Mouse (Mus musculus): Measurements from ENCODE around the gene Dupd1. TPM values are rescaled to one million over a fixed set of nuclear protein-coding genes. Genes with fewer than 3 reads are reported as not detected.

Gene Dupd1
- polyA plus RNA-seq, 1 experiment from 2014 or later, result 0.14 TPM

DNA sequence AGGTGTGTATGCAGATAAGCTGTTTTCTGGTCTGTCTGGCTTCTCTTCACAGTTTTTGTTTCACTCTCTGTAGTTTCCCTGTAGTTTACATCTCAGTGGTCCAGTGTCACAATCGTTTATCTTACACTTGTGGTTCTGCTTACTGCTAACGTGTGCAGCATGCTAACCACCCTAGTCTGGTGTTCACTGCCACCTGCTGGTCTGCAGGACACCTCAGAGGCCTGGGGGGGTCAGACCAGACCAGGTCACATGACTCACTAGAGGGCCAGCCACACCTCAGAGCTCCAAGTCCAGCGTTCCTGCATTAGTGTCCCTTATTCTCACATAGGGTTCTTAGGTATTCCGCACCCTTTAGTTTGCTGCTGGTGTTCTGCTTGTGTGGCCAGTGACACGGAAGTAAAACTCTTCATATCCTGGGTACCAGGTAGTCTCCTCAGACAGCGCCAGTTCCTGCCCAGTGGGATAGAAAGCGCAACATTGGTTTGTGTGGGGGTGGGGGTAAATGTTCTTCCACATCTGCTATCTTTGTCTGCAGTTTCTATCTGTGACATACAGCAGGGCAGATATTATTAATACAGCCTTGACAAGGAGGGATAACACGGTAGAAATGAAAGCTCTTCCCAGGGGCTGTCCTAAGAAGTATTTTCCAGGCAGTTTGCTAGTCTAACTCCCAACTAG is 51.8 kb downstream of the Dupd1 start:
- peaks cover 22% of the 10 kb centered on the region for H3K4me1 ChIP-seq (replicated peaks)
- no peak overlapping the region for H3K4me2 ChIP-seq
- ATAC-seq (ENCODE audit: low FRiP score), result no peak
- WGBS, result 80% methylated on average over 8 of the region's 8 CpGs
- peaks cover 66% of the 10 kb centered on the region for H3K36me3 ChIP-seq
- no peaks in the 10 kb centered on the region for H3K27me3 ChIP-seq
- H3K27ac ChIP-seq, result no peak overlapping the region
- no peaks in the 10 kb centered on the region for H3K9me3 ChIP-seq
- H3K9ac ChIP-seq, result no peak overlapping the region
- no peak overlapping the region for H3K4me3 ChIP-seq

DNA sequence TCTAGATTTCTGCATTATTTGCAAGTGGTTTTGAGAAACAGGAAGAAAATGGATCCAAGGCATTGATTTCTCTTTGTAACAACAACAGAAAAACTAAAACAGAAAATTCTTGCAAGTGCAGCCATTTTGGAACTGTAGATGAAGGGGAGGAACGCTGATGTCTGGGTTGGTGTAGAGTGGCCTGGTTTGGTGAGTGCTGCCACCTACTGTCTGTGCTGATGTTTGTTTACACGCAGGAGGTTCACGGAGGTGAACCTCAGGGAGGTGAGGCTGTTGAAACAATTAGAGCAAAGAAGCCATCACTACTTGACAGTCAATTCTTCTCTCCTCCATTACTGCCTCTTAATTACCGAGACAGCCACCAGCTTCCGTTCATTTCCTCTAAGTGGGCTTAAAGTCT is 54.7 kb downstream of the Dupd1 start:
- Histone ChIP-seq H3K9ac (no peak overlapping the region), H3K4me1 (replicated peaks) (peaks cover 22% of the 10 kb centered on the region), H3K27me3 (no peaks in the 10 kb centered on the region), H3K27ac (no peak overlapping the region), H3K9me3 (no peaks in the 10 kb centered on the region), H3K36me3 (peaks cover 44% of the 10 kb centered on the region), H3K4me3 (no peak overlapping the region), H3K4me2 (no peak overlapping the region)
- 24% methylated on average over 5 of the region's 5 CpGs for WGBS
- ATAC-seq (ENCODE audit: low FRiP score), result peak; percentile 84; the same call in 1 of the 2 replicates

DNA sequence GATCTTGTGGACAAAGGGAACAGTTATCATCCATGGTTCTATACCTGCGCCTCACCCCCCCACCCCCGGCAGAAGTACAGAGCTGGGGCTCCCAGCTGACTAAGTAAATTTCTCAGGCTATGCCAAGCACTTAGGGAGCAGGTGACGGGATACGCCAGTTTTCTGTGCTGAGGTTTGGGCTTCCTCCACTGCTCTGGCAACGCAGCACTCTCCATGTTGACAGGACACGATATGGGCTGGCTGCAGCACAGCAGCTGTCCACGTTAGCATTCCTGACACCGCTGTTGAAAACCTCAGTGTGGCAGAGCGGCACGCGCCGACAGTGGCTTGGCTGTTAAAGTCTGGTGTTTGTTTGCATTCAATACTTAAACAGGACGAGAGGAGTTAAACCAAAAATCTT is 55.2 kb downstream of the Dupd1 start:
- H3K4me1 ChIP-seq (replicated peaks), result peaks cover 22% of the 10 kb centered on the region
- no peak overlapping the region for H3K4me2 ChIP-seq
- H3K4me3 ChIP-seq, result no peak overlapping the region
- H3K36me3 ChIP-seq, result peaks cover 44% of the 10 kb centered on the region
- H3K9me3 ChIP-seq, result no peaks in the 10 kb centered on the region
- H3K27ac ChIP-seq, result peak overlapping the region; percentile 55; the same call in 1 of the 2 replicates
- H3K27me3 ChIP-seq, result no peaks in the 10 kb centered on the region
- WGBS, result 69% methylated on average over 13 of the region's 13 CpGs
- peak; percentile 69 for ATAC-seq (ENCODE audit: low FRiP score)
- no peak overlapping the region for H3K9ac ChIP-seq

DNA sequence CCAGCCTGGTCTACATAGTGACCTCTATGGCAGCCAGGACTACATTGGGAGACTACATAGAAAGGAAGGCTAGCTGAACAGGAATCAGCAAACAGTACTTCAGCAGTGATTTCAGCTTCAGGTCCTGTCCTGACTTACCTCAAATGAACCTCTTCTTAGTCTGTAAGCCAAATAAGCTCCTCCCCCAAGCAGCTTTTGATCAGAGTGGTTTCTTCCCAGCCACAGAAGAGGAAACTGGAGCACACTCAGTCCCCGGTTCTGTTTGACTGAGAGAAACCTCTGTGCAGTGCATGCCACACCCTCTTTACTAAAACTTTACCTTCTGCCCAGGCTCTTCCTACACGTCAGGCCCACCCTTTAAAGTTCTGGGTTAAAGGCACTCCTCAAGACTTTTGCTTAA is 60.6 kb downstream of the Dupd1 start:
- no peak overlapping the region for H3K9ac ChIP-seq
- peaks cover 10% of the 10 kb centered on the region for H3K4me1 ChIP-seq (replicated peaks)
- no peak for ATAC-seq (ENCODE audit: low FRiP score)
- no peaks in the 10 kb centered on the region for H3K27me3 ChIP-seq
- H3K36me3 ChIP-seq, result peaks cover 11% of the 10 kb centered on the region; the same call in 1 of the 2 replicates
- no peak overlapping the region for H3K27ac ChIP-seq
- no peak overlapping the region for H3K4me2 ChIP-seq
- WGBS, result 88% methylated on average over 2 of the region's 2 CpGs
- H3K9me3 ChIP-seq, result no peaks in the 10 kb centered on the region
- H3K4me3 ChIP-seq, result no peak overlapping the region

DNA sequence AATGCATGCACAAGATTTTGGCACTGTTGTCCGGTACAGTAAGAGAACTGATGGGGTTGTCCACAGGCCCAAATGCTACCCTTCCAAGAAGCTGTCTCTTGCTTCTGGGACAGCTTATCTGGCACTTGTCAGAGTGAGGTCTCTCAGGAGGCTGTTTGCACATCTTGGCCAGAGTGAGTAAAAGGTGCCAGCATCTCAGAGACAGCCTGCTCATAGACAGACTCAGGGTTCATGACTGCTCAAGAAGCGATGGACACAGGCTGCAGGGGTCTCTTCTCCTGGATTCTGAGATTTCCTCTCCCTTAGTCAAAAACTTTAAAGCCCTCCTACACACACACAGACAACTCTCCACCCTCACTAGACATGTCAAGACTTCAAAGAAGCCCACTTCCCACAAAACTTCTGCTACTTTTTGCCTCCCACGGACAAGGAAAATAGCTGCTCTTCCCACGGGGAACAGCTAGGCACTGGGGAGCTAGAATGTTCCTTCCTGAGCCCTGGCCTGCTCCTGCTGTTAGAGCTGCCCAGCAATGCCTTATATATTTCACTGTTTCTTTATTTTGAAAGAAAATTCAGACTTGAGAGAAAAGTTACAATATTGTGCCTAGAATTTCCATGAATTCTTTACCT is 73.5 kb downstream of the Dupd1 start:
- ATAC-seq (ENCODE audit: low FRiP score), result no peak
- H3K36me3 ChIP-seq, result peaks cover 24% of the 10 kb centered on the region
- WGBS, result 87% methylated on average over 4 of the region's 4 CpGs

DNA sequence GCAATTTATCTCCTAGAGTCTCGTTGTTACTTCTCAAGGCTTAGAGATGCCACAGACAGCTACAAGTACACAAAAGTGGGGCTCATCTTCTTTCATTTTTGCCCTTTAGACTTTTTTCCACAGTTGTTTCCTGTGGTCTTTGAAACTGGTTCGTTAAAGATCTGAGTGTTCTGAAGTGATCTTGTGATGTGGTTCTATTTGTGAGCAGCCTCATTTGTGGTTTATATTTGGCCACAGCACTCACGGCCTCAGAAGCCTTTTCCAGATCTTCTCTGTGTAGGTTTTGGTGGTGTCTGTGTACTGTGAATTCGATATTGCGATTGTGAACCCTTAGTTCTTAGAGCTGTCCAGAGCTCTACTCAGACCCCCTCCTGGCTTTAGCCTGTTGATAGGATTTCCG is 77.8 kb downstream of the Dupd1 start:
- Histone ChIP-seq H3K9me3 (no peaks in the 10 kb centered on the region), H3K27me3 (no peaks in the 10 kb centered on the region), H3K4me3 (no peak overlapping the region), H3K27ac (no peak overlapping the region), H3K4me1 (replicated peaks) (peaks cover 22% of the 10 kb centered on the region; the same call in 1 of the 2 replicates), H3K4me2 (no peak overlapping the region), H3K9ac (no peak overlapping the region), H3K36me3 (peaks cover 31% of the 10 kb centered on the region)
- no peak for ATAC-seq (ENCODE audit: low FRiP score)
- 81% methylated on average over 6 of the region's 6 CpGs for WGBS

More for the DNA sequence above, 73.5 kb downstream of the Dupd1 start:
- Histone ChIP-seq H3K4me3 (no peak overlapping the region), H3K4me2 (no peak overlapping the region), H3K9me3 (no peaks in the 10 kb centered on the region), H3K27me3 (no peaks in the 10 kb centered on the region), H3K9ac (no peak overlapping the region), H3K4me1 (replicated peaks) (peaks cover 7% of the 10 kb centered on the region; the same call in 1 of the 2 replicates), H3K27ac (no peak overlapping the region)

DNA sequence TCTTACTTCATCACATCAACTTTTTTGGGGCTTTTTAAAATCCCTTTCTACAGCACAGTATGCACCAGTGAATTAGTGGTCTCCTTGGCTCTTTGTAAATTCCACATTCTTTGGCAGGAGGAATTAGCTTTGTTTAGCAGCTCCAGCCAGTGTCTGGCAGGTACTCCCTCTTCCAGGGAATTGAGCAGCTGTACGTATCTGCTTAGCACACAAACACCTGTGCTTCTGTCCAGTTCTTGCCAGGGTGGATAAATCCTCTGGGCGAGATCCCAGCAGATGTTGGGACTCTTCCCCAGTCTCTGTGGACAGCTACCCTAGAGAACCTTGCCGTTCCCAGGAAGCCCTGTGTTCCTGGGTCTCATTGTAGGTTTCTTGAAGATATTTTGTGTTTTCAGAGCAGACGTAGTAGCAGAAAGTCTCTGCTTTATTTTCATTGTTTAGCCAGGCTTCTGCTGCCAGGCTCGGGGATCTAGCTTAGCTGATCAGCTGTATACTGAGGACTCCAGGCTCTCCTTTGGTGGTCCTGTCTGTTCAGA is 82.6 kb downstream of the Dupd1 start:
- H3K27me3 ChIP-seq, result no peaks in the 10 kb centered on the region
- no peak overlapping the region for H3K4me3 ChIP-seq
- 67% methylated on average over 5 of the region's 5 CpGs for WGBS
- peaks cover 47% of the 10 kb centered on the region for H3K36me3 ChIP-seq
- no peak for ATAC-seq (ENCODE audit: low FRiP score)
- no peaks in the 10 kb centered on the region for H3K9me3 ChIP-seq
- H3K27ac ChIP-seq, result peak overlapping the region; percentile 32; the same call in 1 of the 2 replicates
- H3K4me2 ChIP-seq, result no peak overlapping the region
- peak overlapping the region; percentile 11; the same call in 1 of the 2 replicates for H3K9ac ChIP-seq
- peaks cover 16% of the 10 kb centered on the region; the same call in 1 of the 2 replicates for H3K4me1 ChIP-seq (replicated peaks)

Other genes with a start within 250 kb of the Dupd1 start
- gene Kat6b, start 233.1 kb downstream of the Dupd1 start, polyA plus RNA-seq (2015; fragmentation: Nextera tagmentation; extraction: Ambion mirVana), result 18.6 and 20.0 TPM in 2 replicates
- 18.2 and 18.6 TPM in 2 replicates for gene Samd8, start 36.0 kb upstream of the Dupd1 start, polyA plus RNA-seq (2015; fragmentation: Nextera tagmentation; extraction: Ambion mirVana)
- gene Dusp13, start 36.6 kb upstream of the Dupd1 start, polyA plus RNA-seq (2015; fragmentation: Nextera tagmentation; extraction: Ambion mirVana), result not detected in 2 replicates
- 250 and 265 TPM in 2 replicates for gene Vdac2, start 110.7 kb upstream of the Dupd1 start, polyA plus RNA-seq (2015; fragmentation: Nextera tagmentation; extraction: Ambion mirVana)
- gene Comtd1, start 134.4 kb upstream of the Dupd1 start, polyA plus RNA-seq (2015; fragmentation: Nextera tagmentation; extraction: Ambion mirVana), result 34.2 TPM in 2 replicates